Mouse (Mus musculus) spleen, adult 2 months (tissue): Measurements from ENCODE around the gene Rhou.
"Not testable (repeated sequence)": the region's sequence is repeated elsewhere in the genome, so short reads cannot be mapped to it uniquely, and the experiment has no call there.

ENCODE experiments used
- CTCF ChIP-seq: fragments of 200-500 bp; IDR thresholded peaks from 2 replicates; pipeline ENCODE4 v1.5.1; 2011; ENCODE audit warnings: mild to moderate bottlenecking, inconsistent platforms; ENCODE audit not compliant: insufficient read depth, insufficient read length, insufficient replicate concordance; ENCODE audit errors: extremely low read depth
- POLR2A ChIP-seq: fragments of 200-500 bp; IDR thresholded peaks from 2 replicates; pipeline ENCODE4 v1.6.1; 2011; ENCODE audit warnings: low read depth, low read length, inconsistent platforms

- TF ChIP-seq POLR2A, CTCF: not testable (repeated sequence)
Measured at GRCm38 (mm10) chr8:123623523-123623922, 30.2 kb upstream of the Rhou start.
